Mouse (Mus musculus) CH12.LX (cell line): ENCODE results near the gene Fra10ac1.

Experiments
- CTCF ChIP-seq, 2 experiments: IDR thresholded peaks in 1 of 2; conservative IDR thresholded peaks in 1 of 2; 2 replicates each; pipeline ENCODE4 v1.5.1; 2011 to 2012; ENCODE audit warnings: low read depth in 2 of 2, low read length in 2 of 2, improper control_type of control experiment in 1 of 2, inconsistent platforms in 1 of 2, mild to moderate bottlenecking in 1 of 2, moderate library complexity in 1 of 2
- MAX ChIP-seq: IDR thresholded peaks from 2 replicates; pipeline ENCODE4 v1.6.1; 2011; ENCODE audit warnings: low read length, improper control_type of control experiment
- NRF1 ChIP-seq: IDR thresholded peaks from 2 replicates; pipeline ENCODE4 v1.6.1; 2014; ENCODE audit warnings: low read depth, mild to moderate bottlenecking, inconsistent platforms, low read length, improper control_type of control experiment, moderate library complexity
- POLR2A ChIP-seq: IDR thresholded peaks from 2 replicates; pipeline ENCODE4 v1.6.1; 2011; ENCODE audit warnings: low read depth, mild to moderate bottlenecking, improper control_type of control experiment, low read length
- POLR2AphosphoS2 ChIP-seq: IDR thresholded peaks from 2 replicates; pipeline ENCODE4 v1.6.1; 2011; ENCODE audit warnings: low read depth, low read length, improper control_type of control experiment
- RAD21 ChIP-seq: IDR thresholded peaks from 2 replicates; pipeline ENCODE4 v1.6.1; 2011; ENCODE audit warnings: low read depth, mild to moderate bottlenecking, low read length, improper control_type of control experiment, moderate library complexity
- USF2 ChIP-seq: conservative IDR thresholded peaks from 2 replicates; pipeline ENCODE4 v1.6.1; 2011; ENCODE audit warnings: low read depth, low read length, improper control_type of control experiment

- TF ChIP-seq MAX (no peak), CTCF (conservative IDR thresholded peaks at IDR 0.05 in 1 of 2, IDR thresholded peaks at IDR 0.05 in 1 of 2; ENCODE audit: low read depth in 2 of 2, low read length in 2 of 2) (no peak), POLR2A (no peak), RAD21 (no peak), NRF1 (no peak), POLR2AphosphoS2 (no peak), USF2 (no peak)
Measured at GRCm38 (mm10) chr19:38265767-38266166, 41.8 kb upstream of the Fra10ac1 start.
